Mouse (Mus musculus) urinary bladder, adult 18-20 months (tissue): ENCODE results near the gene Tekt4.
A peak's percentile ranks its signal among the peaks of the same experiment; 100 is the strongest.

Experiments used
- DNase-seq, 2 experiments: peaks; one replicate each; pipeline ENCODE4 v3.0.0; 2022; ENCODE audit warnings: low spot score in 2 of 2, mixed read lengths in 2 of 2

The Tekt4 gene

GRCm38 (mm10) chr17:25475946-25476744 is 21.7 kb downstream of the Tekt4 start:
- no peak for DNase-seq

GRCm38 (mm10) chr17:25480152-25480551 is 25.7 kb downstream of the Tekt4 start:
- no peak for DNase-seq

DNA sequence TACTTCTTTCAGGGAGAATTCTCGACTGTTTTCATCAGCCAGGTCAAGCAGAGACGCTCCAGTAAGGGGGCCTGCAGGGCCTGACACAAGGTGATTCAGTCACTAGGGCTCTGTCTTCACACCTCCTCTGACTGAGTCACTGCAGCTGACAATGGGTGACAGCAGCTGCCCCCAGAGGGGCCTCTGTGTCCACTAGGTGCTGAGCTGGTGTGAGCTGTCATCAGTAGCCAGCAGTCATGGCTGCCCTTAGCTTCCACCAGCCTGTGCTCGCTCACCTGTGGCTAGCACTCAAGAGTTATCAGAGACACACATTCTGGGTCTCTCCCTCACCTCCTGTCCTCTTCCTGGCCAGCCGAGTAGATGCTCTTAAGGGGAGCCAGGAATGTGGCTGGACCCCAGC is 26.4 kb downstream of the Tekt4 start:
- DNase-seq = no peak

GRCm38 (mm10) chr17:25482092-25482491 is 27.7 kb downstream of the Tekt4 start:
- DNase-seq = no peak

GRCm38 (mm10) chr17:25497013-25497412 is 42.6 kb downstream of the Tekt4 start, which contains the start of gene Sstr5:
Gene Sstr5, minus strand, starts transcription at chr17:25497288.
- peak in 1 of 2 experiments; percentile 31 for DNase-seq

DNA sequence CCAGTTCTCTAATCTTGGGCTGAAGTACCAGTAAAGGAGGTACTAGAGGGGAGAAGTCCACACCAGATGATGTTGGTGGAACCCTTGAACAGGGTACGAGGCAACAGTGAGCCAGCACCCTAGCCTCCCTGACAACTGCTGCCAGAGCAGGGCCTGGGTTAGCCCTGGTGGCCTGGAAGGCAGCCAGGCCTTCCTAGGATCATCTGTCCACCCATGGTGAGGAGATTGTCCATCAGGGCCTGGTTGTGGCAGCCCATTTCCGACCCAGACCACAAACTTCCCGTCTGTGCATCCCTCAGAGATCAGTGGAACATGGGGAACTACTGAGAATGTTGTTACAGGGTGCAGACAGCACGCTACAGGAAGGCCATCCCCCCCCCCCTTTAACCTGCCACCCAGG is 48.2 kb downstream of the Tekt4 start:
- DNase-seq = no peak

- peak; percentile 46 to 74 for DNase-seq
Observed at GRCm38 (mm10) chr17:25507799-25508198, 53.4 kb downstream of the Tekt4 start.

GRCm38 (mm10) chr17:25508860-25509577 is 54.6 kb downstream of the Tekt4 start:
- DNase-seq = no peak

DNA sequence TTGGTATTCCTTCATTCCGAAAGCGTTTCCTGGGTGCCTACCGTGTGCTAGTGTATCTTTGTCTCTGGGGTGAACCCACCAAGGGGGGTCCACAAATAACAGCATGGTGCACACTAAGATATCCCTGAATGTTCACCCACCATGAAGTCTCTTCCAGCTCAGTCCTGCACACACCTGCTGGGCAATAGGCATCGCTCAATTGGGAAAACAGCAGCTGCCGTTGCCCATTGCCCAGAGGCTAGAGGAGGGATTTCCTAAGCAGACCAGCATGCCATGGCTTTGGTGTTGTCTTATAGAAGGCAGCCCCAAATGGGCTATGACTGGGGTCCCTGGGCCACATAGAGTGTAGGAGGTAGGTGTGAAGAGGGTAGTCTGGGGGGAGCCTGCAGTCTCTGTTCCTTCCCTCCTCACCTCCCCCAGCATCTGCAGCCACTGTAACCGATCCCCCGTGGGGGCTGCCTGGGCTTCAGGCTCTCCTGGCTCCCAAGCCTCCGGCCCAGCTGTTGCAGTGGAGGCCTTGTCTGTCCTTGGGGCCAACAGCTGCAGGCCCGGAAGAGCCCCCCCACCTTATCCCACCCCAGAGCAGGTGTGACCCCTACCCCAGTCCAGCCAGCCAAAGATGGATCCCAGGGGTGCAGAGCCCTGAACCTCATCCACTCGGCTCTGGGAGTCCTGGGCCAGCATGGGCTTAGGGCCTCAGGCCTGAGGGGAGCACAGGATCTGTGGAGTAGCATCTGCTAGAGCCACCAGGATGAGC is 55.8 kb downstream of the Tekt4 start:
- no peak for DNase-seq

DNA sequence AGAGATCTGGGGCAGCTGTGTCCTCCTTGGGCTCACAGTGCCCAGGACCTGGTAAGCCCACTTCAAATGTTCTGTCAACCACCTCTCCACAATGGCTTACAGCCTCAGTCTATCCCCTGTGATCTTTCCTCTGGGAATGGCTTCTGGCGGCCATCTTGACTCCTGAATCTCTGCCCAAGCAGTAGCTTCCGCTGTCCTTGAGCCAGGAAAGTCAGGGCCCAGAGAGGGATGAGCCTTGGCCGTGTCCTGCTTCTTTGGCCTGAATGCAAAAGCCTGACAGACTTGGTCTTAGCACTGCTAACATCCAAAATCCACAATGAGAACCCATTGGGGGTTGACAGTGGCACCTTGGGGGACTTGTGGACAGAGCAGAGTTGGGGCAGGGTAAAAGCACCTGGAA is 57.5 kb downstream of the Tekt4 start:
- DNase-seq = no peak

- DNase-seq = no peak
Observed at GRCm38 (mm10) chr17:25514055-25514454, 59.6 kb downstream of the Tekt4 start.

GRCm38 (mm10) chr17:25516315-25516714 is 61.9 kb downstream of the Tekt4 start:
- no peak for DNase-seq

DNA sequence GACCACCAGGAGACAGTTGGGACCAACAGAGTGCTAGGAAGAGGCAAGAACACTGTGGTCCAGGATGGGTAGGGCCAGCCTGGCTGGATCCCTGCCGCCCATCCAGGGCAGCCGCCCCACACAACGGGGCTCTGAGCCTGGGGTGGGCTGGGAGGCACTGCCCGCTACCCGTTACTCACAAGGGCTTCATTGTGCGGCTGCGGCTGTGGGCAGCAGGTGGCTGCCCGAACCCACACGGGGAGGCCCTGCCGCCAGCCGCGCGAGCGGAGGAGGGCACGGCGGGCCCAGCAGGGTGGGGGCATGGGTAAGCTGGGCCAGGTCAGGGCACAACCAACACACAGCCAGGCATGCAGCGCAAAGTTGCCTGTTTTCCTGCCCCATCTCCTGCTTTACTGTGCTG is 63.7 kb downstream of the Tekt4 start:
- DNase-seq = no peak

DNA sequence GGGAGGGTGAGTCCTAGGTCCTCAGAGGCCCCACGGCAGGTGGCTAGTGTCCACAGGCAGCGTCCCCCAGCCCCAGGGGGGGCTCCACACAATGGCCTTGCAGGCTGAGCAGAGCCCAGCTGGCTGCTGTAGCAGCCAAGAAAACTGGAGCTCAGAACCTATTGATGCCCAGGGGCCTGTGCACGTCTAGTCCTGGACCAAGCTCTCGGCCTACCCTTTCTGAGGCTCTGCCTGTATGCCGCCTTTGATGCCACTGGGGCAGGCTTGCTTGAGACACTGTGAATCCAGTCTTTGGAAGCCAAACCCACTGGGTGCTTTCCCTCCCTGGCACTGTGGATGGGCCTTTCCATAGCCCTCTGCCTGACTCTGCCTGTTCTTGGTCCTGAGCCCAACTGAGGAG is 65.1 kb downstream of the Tekt4 start:
- DNase-seq = no peak

DNA sequence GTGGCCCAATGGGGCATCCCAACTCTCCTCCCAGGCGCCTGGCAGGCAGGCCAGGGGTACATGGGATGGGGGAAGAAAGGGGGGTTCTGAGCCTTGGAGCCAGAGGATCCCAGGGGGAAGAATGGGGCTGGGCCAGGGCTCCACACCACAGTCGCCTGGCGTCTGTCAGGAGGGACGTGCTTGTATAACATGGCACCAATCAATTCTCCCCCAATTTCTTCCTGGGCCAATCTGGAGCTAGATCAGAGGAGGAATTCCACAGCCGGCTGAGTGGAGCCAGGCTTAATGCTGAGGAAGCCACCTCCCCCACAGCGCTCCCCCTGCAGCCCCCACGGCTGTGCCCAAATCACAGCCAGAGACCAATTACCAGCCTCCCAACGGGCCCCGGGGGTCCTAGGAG is 66.1 kb downstream of the Tekt4 start:
- DNase-seq = no peak

GRCm38 (mm10) chr17:25522080-25522479 is 67.7 kb downstream of the Tekt4 start:
- DNase-seq = no peak
